Mouse (Mus musculus): Measurements from ENCODE around the gene Rnf216. TPM values are rescaled to one million over a fixed set of nuclear protein-coding genes. Genes with fewer than 3 reads are reported as not detected.

Rnf216 gene
- total RNA-seq, 2 experiments from 2014 or later, result 45.1 to 45.2 TPM

GRCm38 (mm10) chr5:143103231-143103630, 9.6 kb downstream of the Rnf216 start:
- no peak for DNase-seq (ENCODE audit: low spot score in 2 of 2)

GRCm38 (mm10) chr5:143101626-143102025, 11.2 kb downstream of the Rnf216 start:
- DNase-seq (ENCODE audit: low spot score in 2 of 2), result no peak

DNA sequence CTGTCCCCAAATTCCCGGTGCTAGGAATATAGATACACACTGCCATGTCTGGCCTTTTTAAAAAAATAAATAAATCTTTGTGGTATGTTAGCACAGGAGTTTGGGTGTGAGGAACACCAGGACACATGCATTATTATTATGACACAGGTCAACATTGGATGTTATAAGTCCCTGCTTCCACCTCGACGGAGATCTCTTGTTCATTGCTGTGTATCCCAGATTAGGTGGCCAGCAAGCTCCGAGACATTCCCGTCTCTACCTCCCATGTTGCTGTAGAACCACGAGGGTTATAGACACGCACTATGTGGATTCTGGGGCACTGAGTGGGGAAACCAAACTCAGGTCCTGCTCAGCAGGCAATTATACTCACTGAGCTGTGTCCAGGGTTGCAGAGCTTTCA, 17.5 kb downstream of the Rnf216 start:
- no peak for DNase-seq (ENCODE audit: low spot score in 2 of 2)

- DNase-seq (ENCODE audit: low spot score in 2 of 2), result no peak
Measured at GRCm38 (mm10) chr5:143092891-143093290, 19.9 kb downstream of the Rnf216 start.

GRCm38 (mm10) chr5:143084898-143085297, 27.9 kb downstream of the Rnf216 start:
- DNase-seq (ENCODE audit: low spot score in 2 of 2), result peak in 1 of 2 experiments; percentile 19

DNA sequence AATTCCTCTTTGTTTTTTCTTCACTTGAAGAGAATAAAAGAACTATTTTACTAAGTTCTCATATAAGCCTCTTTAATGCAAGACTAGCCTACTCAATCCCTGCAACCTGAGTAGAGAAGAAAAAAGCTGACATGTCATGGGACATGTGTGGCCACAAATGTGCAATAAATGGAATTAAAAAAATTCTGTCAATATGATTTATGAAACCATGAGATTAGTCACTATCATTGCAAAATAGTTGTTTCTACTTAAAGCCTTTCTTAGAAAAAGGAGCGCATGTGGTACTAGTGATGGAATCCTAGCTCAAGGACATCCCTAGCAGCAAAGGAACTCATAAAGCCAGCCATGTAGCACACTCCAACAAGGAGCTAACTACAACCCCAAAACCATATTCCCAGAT, 33.0 kb downstream of the Rnf216 start:
- no peak for DNase-seq (ENCODE audit: low spot score in 2 of 2)

- DNase-seq (ENCODE audit: low spot score in 2 of 2), result no peak
Measured at GRCm38 (mm10) chr5:143076603-143077143, 36.1 kb downstream of the Rnf216 start.

GRCm38 (mm10) chr5:143075987-143076386, 36.8 kb downstream of the Rnf216 start:
- no peak for DNase-seq (ENCODE audit: low spot score in 2 of 2)

GRCm38 (mm10) chr5:143069048-143069447, 43.7 kb downstream of the Rnf216 start:
- DNase-seq (ENCODE audit: low spot score in 2 of 2), result no peak

GRCm38 (mm10) chr5:143068382-143068781, 44.4 kb downstream of the Rnf216 start:
- no peak for DNase-seq (ENCODE audit: low spot score in 2 of 2)

DNA sequence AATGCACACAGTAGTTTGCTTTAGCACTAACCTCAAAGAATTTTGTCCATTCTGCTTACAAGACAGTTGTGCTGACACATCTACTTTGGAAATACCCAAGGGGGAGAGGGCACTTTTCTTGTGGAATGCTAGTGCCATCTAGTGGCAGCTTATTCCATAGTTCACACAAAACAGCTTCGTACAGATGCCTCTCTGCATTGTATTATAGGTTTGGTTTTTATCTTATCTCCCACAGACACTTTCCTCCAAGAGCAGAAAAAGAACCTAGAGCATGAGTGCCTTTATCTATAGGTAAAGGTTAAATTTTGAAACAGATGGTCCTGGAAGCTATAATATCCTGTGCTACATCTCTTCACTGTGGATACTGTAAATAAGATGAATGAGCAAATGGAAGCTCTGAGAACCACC, 46.2 kb downstream of the Rnf216 start:
- peak; percentile 53 to 78 for DNase-seq (ENCODE audit: low spot score in 2 of 2)

GRCm38 (mm10) chr5:143066096-143066495, 46.7 kb downstream of the Rnf216 start:
- DNase-seq (ENCODE audit: low spot score in 2 of 2), result no peak

- DNase-seq (ENCODE audit: low spot score in 2 of 2), result peak in 1 of 2 experiments; percentile 20
Measured at GRCm38 (mm10) chr5:143065230-143065629, 47.6 kb downstream of the Rnf216 start.

DNA sequence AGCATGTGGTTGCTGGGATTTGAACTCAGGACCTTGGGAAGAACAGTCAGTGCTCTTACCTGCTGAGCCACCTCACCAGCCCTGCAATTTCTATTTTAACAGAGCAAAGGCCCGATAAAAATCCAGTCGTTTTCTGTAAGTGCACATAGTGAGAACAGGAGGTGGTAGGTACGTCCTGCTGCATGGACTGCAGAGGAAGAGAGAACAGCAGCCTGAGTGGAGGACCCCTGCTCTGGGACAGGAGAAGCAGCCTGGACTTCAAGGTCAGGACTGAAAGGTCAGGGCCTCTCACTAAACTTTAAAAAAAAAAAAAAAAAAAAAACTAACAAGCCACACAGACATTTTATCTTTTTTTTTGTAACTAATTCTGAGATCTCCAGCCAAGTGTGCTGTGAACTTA, 50.5 kb downstream of the Rnf216 start:
- DNase-seq (ENCODE audit: low spot score in 2 of 2), result no peak

DNA sequence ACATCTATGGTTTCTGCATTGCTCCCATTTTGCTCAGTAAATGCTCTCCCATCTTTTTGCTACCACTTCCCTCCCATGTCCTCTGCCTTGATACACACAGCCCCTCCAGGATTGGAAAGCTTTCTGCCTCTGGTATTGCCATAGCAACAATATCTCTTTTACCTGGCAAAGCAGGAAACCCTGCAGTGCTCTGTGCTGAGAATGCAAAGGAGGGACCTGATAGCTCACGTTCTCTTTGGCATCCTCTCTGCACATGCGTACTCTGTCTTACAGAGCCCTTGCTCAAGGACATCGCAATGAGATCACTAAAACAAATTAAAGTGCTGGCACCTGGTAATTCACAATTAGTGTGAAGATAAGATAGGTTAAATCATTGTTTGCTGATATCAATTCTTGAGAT, 51.3 kb downstream of the Rnf216 start:
- DNase-seq (ENCODE audit: low spot score in 2 of 2), result no peak

- DNase-seq (ENCODE audit: low spot score in 2 of 2), result no peak
Measured at GRCm38 (mm10) chr5:143060774-143061385, 51.9 kb downstream of the Rnf216 start.

DNA sequence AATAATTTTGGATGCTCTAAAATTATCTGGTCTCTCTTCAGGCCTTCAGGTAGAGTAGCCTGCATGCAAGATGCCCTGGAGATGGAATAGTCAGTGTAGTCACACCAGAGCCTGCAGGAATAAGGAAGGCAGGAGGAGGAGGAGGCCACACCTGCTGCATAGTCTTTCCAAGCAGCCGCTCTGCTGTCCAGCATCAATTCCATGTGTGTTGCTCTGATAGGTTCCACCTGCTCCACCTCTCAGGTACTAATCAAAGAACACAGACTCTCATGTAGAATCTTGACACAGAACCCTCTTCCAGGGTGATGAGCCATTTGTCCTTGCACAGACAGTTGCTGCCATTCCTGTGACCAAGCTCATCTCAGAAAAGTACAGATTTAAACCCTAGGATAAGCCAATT, 52.8 kb downstream of the Rnf216 start:
- DNase-seq (ENCODE audit: low spot score in 2 of 2), result no peak

GRCm38 (mm10) chr5:143059182-143059581, 53.6 kb downstream of the Rnf216 start:
- DNase-seq (ENCODE audit: low spot score in 2 of 2), result no peak

- no peak for DNase-seq (ENCODE audit: low spot score in 2 of 2)
Measured at GRCm38 (mm10) chr5:143058675-143059074, 54.1 kb downstream of the Rnf216 start.

- no peak for DNase-seq (ENCODE audit: low spot score in 2 of 2)
Measured at GRCm38 (mm10) chr5:143058208-143058607, 54.6 kb downstream of the Rnf216 start.

GRCm38 (mm10) chr5:143057753-143058152, 55.0 kb downstream of the Rnf216 start:
- no peak for DNase-seq (ENCODE audit: low spot score in 2 of 2)

GRCm38 (mm10) chr5:143056191-143056880, 56.5 kb downstream of the Rnf216 start:
- DNase-seq (ENCODE audit: low spot score in 2 of 2), result no peak
